Mouse (Mus musculus) olfactory bulb, adult 2 months (tissue): ENCODE data around the gene Ntm.

Source experiments
- CTCF ChIP-seq: fragments of 200-500 bp; IDR thresholded peaks from 2 replicates; pipeline ENCODE4 v1.5.1; 2012; ENCODE audit warnings: low read depth, mild to moderate bottlenecking, low read length, moderate library complexity; ENCODE audit not compliant: insufficient read depth
- POLR2A ChIP-seq: fragments of 200-500 bp; IDR thresholded peaks from 2 replicates; pipeline ENCODE4 v1.6.1; 2012; ENCODE audit warnings: mild to moderate bottlenecking, low read depth, low read length, moderate library complexity; ENCODE audit not compliant: insufficient read depth

GRCm38 (mm10) chr9:29642997-29643657 is 319.8 kb downstream of the Ntm start:
- peak; percentile 72 for TF ChIP-seq CTCF
- no peak for TF ChIP-seq POLR2A
